Mouse (Mus musculus): ENCODE measurements around the gene Hip1r. TPM values are rescaled to one million over a fixed set of nuclear protein-coding genes. Genes with fewer than 3 reads are reported as not detected.

Hip1r gene
- total and polyA plus RNA-seq, 2 experiments, result 9.7 to 11.5 TPM

GRCm38 (mm10) chr5:123997811-123998210, 24.4 kb downstream of the Hip1r start:
- H3K27ac ChIP-seq (replicated peaks; ENCODE audit: insufficient read depth, low read depth, low read length), result no peak overlapping the region
- H3K27me3 ChIP-seq (ENCODE audit: control insufficient read depth, insufficient read depth, low read length), result no peaks in the 10 kb centered on the region
- H3K79me2 ChIP-seq (ENCODE audit: control insufficient read depth, insufficient read depth, low read length), result no peaks in the 10 kb centered on the region
- no peak overlapping the region for H3K4me3 ChIP-seq (ENCODE audit: insufficient read depth, low read depth, low read length)
- H3K4me1 ChIP-seq (ENCODE audit: control insufficient read depth, insufficient read depth, low read length), result peaks cover 5% of the 10 kb centered on the region
- 79% methylated on average over 16 of the region's 16 CpGs for WGBS
- DNase-seq (ENCODE audit: extremely low read depth, low read depth, low spot score), result no peak
- TF ChIP-seq CTCF (IDR thresholded peaks at IDR 0.05; ENCODE audit: low read depth, low read length) (no peak), POLR2A (IDR thresholded peaks at IDR 0.05; ENCODE audit: extremely low read depth, insufficient read depth, low read length) (no peak)
- no peak overlapping the region for H3K9ac ChIP-seq (ENCODE audit: low read depth, low read length)
- H3K36me3 ChIP-seq (ENCODE audit: control insufficient read depth, insufficient read depth, low read length), result no peaks in the 10 kb centered on the region

- 76% methylated on average over 10 of the region's 10 CpGs for WGBS
- no peak for DNase-seq (ENCODE audit: extremely low read depth, low read depth, low spot score)
- H3K4me1 ChIP-seq (ENCODE audit: control insufficient read depth, insufficient read depth, low read length), result peaks cover 9% of the 10 kb centered on the region
- TF ChIP-seq CTCF (IDR thresholded peaks at IDR 0.05; ENCODE audit: low read depth, low read length), result no peak
- TF ChIP-seq POLR2A (IDR thresholded peaks at IDR 0.05; ENCODE audit: extremely low read depth, insufficient read depth, low read length), result no peak
- H3K27me3 ChIP-seq (ENCODE audit: control insufficient read depth, insufficient read depth, low read length), result no peaks in the 10 kb centered on the region
- H3K4me3 ChIP-seq (ENCODE audit: insufficient read depth, low read depth, low read length), result no peak overlapping the region
- H3K79me2 ChIP-seq (ENCODE audit: control insufficient read depth, insufficient read depth, low read length), result no peaks in the 10 kb centered on the region
- no peaks in the 10 kb centered on the region for H3K36me3 ChIP-seq (ENCODE audit: control insufficient read depth, insufficient read depth, low read length)
- H3K9ac ChIP-seq (ENCODE audit: low read depth, low read length), result no peak overlapping the region
- H3K27ac ChIP-seq (replicated peaks; ENCODE audit: insufficient read depth, low read depth, low read length), result no peak overlapping the region
Observed at GRCm38 (mm10) chr5:123998370-123998769, 24.9 kb downstream of the Hip1r start.

GRCm38 (mm10) chr5:124000824-124001223, 27.4 kb downstream of the Hip1r start:
- no peaks in the 10 kb centered on the region for H3K27me3 ChIP-seq (ENCODE audit: control insufficient read depth, insufficient read depth, low read length)
- peak; percentile 60 for DNase-seq (ENCODE audit: extremely low read depth, low read depth, low spot score)
- H3K4me3 ChIP-seq (ENCODE audit: insufficient read depth, low read depth, low read length), result no peak overlapping the region
- H3K79me2 ChIP-seq (ENCODE audit: control insufficient read depth, insufficient read depth, low read length), result no peaks in the 10 kb centered on the region
- peaks cover 25% of the 10 kb centered on the region for H3K4me1 ChIP-seq (ENCODE audit: control insufficient read depth, insufficient read depth, low read length)
- H3K27ac ChIP-seq (replicated peaks; ENCODE audit: insufficient read depth, low read depth, low read length), result no peak overlapping the region
- 7% methylated on average over 7 of the region's 7 CpGs for WGBS
- TF ChIP-seq POLR2A (IDR thresholded peaks at IDR 0.05; ENCODE audit: extremely low read depth, insufficient read depth, low read length) (no peak), CTCF (IDR thresholded peaks at IDR 0.05; ENCODE audit: low read depth, low read length) (peak; percentile 92)
- no peaks in the 10 kb centered on the region for H3K36me3 ChIP-seq (ENCODE audit: control insufficient read depth, insufficient read depth, low read length)
- H3K9ac ChIP-seq (ENCODE audit: low read depth, low read length), result no peak overlapping the region

- WGBS, result 50% methylated on average over 9 of the region's 9 CpGs
- H3K27ac ChIP-seq (replicated peaks; ENCODE audit: insufficient read depth, low read depth, low read length), result no peak overlapping the region
- peaks cover 29% of the 10 kb centered on the region for H3K4me1 ChIP-seq (ENCODE audit: control insufficient read depth, insufficient read depth, low read length)
- H3K9ac ChIP-seq (ENCODE audit: low read depth, low read length), result no peak overlapping the region
- H3K36me3 ChIP-seq (ENCODE audit: control insufficient read depth, insufficient read depth, low read length), result no peaks in the 10 kb centered on the region
- H3K79me2 ChIP-seq (ENCODE audit: control insufficient read depth, insufficient read depth, low read length), result no peaks in the 10 kb centered on the region
- no peaks in the 10 kb centered on the region for H3K27me3 ChIP-seq (ENCODE audit: control insufficient read depth, insufficient read depth, low read length)
- H3K4me3 ChIP-seq (ENCODE audit: insufficient read depth, low read depth, low read length), result no peak overlapping the region
- TF ChIP-seq POLR2A (IDR thresholded peaks at IDR 0.05; ENCODE audit: extremely low read depth, insufficient read depth, low read length), result no peak
- no peak for TF ChIP-seq CTCF (IDR thresholded peaks at IDR 0.05; ENCODE audit: low read depth, low read length)
- no peak for DNase-seq (ENCODE audit: extremely low read depth, low read depth, low spot score)
Observed at GRCm38 (mm10) chr5:124001274-124001673, 27.8 kb downstream of the Hip1r start.

- no peak overlapping the region for H3K4me3 ChIP-seq (ENCODE audit: insufficient read depth, low read depth, low read length)
- no peaks in the 10 kb centered on the region for H3K79me2 ChIP-seq (ENCODE audit: control insufficient read depth, insufficient read depth, low read length)
- peak overlapping the region; percentile 72 for H3K27ac ChIP-seq (replicated peaks; ENCODE audit: insufficient read depth, low read depth, low read length)
- no peaks in the 10 kb centered on the region for H3K36me3 ChIP-seq (ENCODE audit: control insufficient read depth, insufficient read depth, low read length)
- H3K9ac ChIP-seq (ENCODE audit: low read depth, low read length), result no peak overlapping the region
- peaks cover 42% of the 10 kb centered on the region for H3K4me1 ChIP-seq (ENCODE audit: control insufficient read depth, insufficient read depth, low read length)
- no peak for TF ChIP-seq POLR2A (IDR thresholded peaks at IDR 0.05; ENCODE audit: extremely low read depth, insufficient read depth, low read length)
- TF ChIP-seq CTCF (IDR thresholded peaks at IDR 0.05; ENCODE audit: low read depth, low read length), result no peak
- 33% methylated on average over 2 of the region's 2 CpGs for WGBS
- DNase-seq (ENCODE audit: extremely low read depth, low read depth, low spot score), result peak; percentile 86
- no peaks in the 10 kb centered on the region for H3K27me3 ChIP-seq (ENCODE audit: control insufficient read depth, insufficient read depth, low read length)
Observed at GRCm38 (mm10) chr5:124002876-124003275, 29.4 kb downstream of the Hip1r start.

- H3K27me3 ChIP-seq (ENCODE audit: control insufficient read depth, insufficient read depth, low read length), result no peaks in the 10 kb centered on the region
- peaks cover 44% of the 10 kb centered on the region for H3K4me1 ChIP-seq (ENCODE audit: control insufficient read depth, insufficient read depth, low read length)
- H3K27ac ChIP-seq (replicated peaks; ENCODE audit: insufficient read depth, low read depth, low read length), result peak overlapping the region; percentile 72
- H3K79me2 ChIP-seq (ENCODE audit: control insufficient read depth, insufficient read depth, low read length), result no peaks in the 10 kb centered on the region
- DNase-seq (ENCODE audit: extremely low read depth, low read depth, low spot score), result peak; percentile 49
- TF ChIP-seq POLR2A (IDR thresholded peaks at IDR 0.05; ENCODE audit: extremely low read depth, insufficient read depth, low read length), result no peak
- TF ChIP-seq CTCF (IDR thresholded peaks at IDR 0.05; ENCODE audit: low read depth, low read length), result no peak
- no peak overlapping the region for H3K9ac ChIP-seq (ENCODE audit: low read depth, low read length)
- H3K4me3 ChIP-seq (ENCODE audit: insufficient read depth, low read depth, low read length), result no peak overlapping the region
- peaks cover 2% of the 10 kb centered on the region; the same call in 1 of the 2 replicates for H3K36me3 ChIP-seq (ENCODE audit: control insufficient read depth, insufficient read depth, low read length)
- 19% methylated on average over 4 of the region's 4 CpGs for WGBS
Observed at GRCm38 (mm10) chr5:124003375-124003774, 29.9 kb downstream of the Hip1r start.

Measured in liver, adult 2 months (tissue).